Mouse (Mus musculus): ENCODE data around the gene Dync1h1.

- TF ChIP-seq CTCF (IDR thresholded peaks at IDR 0.05; ENCODE audit: low read depth) (no peak), EP300 (IDR thresholded peaks at IDR 0.05; ENCODE audit: low read depth) (no peak)
Measured at GRCm38 (mm10) chr12:110573635-110574034, 27.6 kb upstream of the Dync1h1 start.

Data from liver, postnatal 0 days (tissue).